Mouse (Mus musculus) neural tube, embryonic 14.5 days (tissue): ENCODE measurements around the gene Cd40lg. TPM values are rescaled to one million over a fixed set of nuclear protein-coding genes. Genes with fewer than 3 reads are reported as not detected.

Experiments
- ATAC-seq: fragments of 200-750 bp; cut with Nextera tagmentation; 2 replicates; pipeline ENCODE4 v1.8.0; 2017; ENCODE audit warnings: low read depth, mild to moderate bottlenecking, moderate TSS enrichment, moderate library complexity
- H3K27ac ChIP-seq: fragments of 300-500 bp; sonication (generic); 2 replicates; pipeline ENCODE4 v1.5.1; 2014; ENCODE audit warnings: low read depth, mild to moderate bottlenecking, control low read depth, low read length, moderate library complexity, mixed read lengths
- H3K27me3 ChIP-seq: fragments of 300-500 bp; sonication (generic); 2 replicates; pipeline ENCODE4 v1.6.1; 2014; ENCODE audit warnings: low read length; ENCODE audit not compliant: control insufficient read depth, insufficient read depth
- H3K36me3 ChIP-seq: fragments of 300-500 bp; sonication (generic); 2 replicates; pipeline ENCODE4 v1.6.1; 2014; ENCODE audit warnings: low read length, mixed read lengths; ENCODE audit not compliant: control insufficient read depth, insufficient read depth
- H3K4me1 ChIP-seq: fragments of 300-500 bp; sonication (generic); 2 replicates; pipeline ENCODE4 v1.6.1; 2014; ENCODE audit warnings: low read length; ENCODE audit not compliant: control insufficient read depth, insufficient read depth
- H3K4me2 ChIP-seq: fragments of 300-500 bp; sonication (generic); 2 replicates; pipeline ENCODE4 v1.6.1; 2014; ENCODE audit warnings: mild to moderate bottlenecking, low read depth, low read length, control low read depth
- H3K4me3 ChIP-seq: fragments of 300-500 bp; sonication (generic); 2 replicates; pipeline ENCODE4 v1.5.1; 2014; ENCODE audit warnings: low read depth, low read length, control low read depth, mixed read lengths
- H3K9ac ChIP-seq: fragments of 300-500 bp; sonication (generic); replicated peaks from 2 replicates; pipeline ENCODE4 v1.6.1; 2014; ENCODE audit warnings: low read depth, mild to moderate bottlenecking, control low read depth, low read length, mixed read lengths
- H3K9me3 ChIP-seq: fragments of 300-500 bp; sonication (generic); 2 replicates; pipeline ENCODE4 v1.6.1; 2016; ENCODE audit warnings: low read length; ENCODE audit not compliant: control insufficient read depth
- WGBS: fragments of 180-500 bp; shearing (Covaris S2); extraction: QIAGEN DNeasy Blood & Tissue Kit; methylation state at CpG from one replicate; pipeline ENCODE4 v1.1.7; 2014; 5-methylcytosine and 5-hydroxymethylcytosine counted together
- polyA plus RNA-seq: library from polyadenylated mRNA; unstranded; fragments of >200 nt; fragmentation: Nextera tagmentation; extraction: Ambion mirVana; gene quantifications from 2 replicates; pipeline ENCODE4 v1.2.1, GENCODE M21; 2014

Cd40lg gene
- polyA plus RNA-seq, result not detected in 2 replicates

- H3K27me3 ChIP-seq, result no peaks in the 10 kb centered on the region
- H3K4me3 ChIP-seq, result no peak within 1 kb of the TSS
- no peak within 1 kb of the TSS for H3K27ac ChIP-seq
- H3K9ac ChIP-seq, result no peak within 1 kb of the TSS
- H3K4me1 ChIP-seq, result no peaks in the 10 kb centered on the region
- H3K9me3 ChIP-seq, result no peaks in the 10 kb centered on the region
- H3K4me2 ChIP-seq, result no peak within 1 kb of the TSS
- no peaks in the 10 kb centered on the region for H3K36me3 ChIP-seq
- 90% methylated on average over 9 of the region's 9 CpGs for WGBS
- ATAC-seq, result no peak
Measured at GRCm38 (mm10) chrX:57211876-57212275, at the start of gene Cd40lg. Gene Cd40lg, plus strand, starts transcription at chrX:57212143.

DNA sequence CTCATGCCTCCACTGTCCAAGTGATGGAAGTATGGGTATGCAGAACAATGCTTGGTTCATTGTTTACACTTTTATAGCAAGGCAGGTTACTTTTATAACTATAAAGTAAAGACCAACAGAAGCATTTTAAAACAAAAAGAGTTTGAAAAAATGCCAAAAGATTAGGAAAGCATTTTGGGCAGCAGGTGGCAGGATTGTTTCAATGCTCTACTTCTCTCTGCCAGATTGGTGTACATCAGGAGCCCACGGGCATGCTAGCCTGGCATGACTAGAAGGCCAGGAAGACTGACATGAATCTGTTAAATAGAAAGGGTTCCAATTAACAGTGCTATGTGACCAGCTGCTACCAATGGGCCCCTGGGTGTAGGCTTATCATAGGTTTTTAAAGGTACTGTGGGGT is 45.4 kb upstream of the Cd40lg start:
- Histone ChIP-seq H3K27ac (no peak overlapping the region), H3K36me3 (no peaks in the 10 kb centered on the region), H3K4me1 (no peaks in the 10 kb centered on the region), H3K4me3 (no peak overlapping the region), H3K27me3 (no peaks in the 10 kb centered on the region), H3K9me3 (no peaks in the 10 kb centered on the region), H3K9ac (no peak overlapping the region), H3K4me2 (no peak overlapping the region)
- no peak for ATAC-seq
- 60% methylated on average over 1 of the region's 1 CpGs for WGBS

DNA sequence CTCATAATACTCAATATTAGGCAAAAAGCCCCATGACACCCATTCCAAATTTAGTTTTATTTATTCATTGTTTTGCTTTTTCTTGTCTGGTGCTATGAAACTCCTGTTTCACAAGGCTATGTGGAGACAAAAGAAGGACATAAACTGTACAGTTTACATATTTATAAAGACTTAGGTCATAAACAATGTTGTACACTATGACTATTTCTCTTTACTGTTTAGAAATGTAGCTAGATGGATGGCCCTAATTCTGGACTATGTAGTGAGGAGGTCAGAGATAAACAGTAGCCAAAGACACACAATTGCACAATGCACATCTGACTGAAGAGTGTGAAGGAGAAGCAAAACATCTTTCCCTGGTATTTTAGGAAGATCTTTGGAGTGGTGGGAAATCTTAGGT is 40.7 kb upstream of the Cd40lg start:
- Histone ChIP-seq H3K4me3 (no peak overlapping the region), H3K9me3 (no peaks in the 10 kb centered on the region), H3K27ac (no peak overlapping the region), H3K4me2 (no peak overlapping the region), H3K36me3 (no peaks in the 10 kb centered on the region), H3K4me1 (no peaks in the 10 kb centered on the region), H3K9ac (no peak overlapping the region), H3K27me3 (no peaks in the 10 kb centered on the region)
- ATAC-seq, result no peak

DNA sequence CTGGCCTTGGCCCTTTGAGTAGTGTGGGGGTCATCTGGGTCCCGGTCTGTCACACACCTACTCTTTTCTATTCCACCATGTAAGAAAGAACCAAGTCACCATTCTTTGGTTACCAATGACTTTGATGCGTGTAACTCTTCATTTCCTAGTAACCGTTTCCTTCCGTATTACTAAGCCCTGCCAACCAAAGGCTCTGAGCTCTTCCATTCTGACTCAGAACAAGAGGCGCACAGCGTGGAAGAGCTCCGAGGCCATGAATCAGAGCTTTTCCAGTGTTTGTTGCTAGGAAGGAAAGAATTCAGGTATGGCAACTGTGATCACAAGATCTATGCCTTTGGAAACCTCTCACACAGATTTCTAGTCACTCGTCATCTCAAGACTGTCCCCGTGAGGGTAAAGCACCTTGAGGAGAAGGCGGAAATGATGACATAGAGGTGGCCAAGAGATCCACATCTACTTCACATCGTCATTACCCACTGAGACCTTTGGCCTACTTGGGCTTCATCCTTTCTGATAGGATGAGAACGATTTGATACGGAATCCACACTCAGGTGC is 34.6 kb upstream of the Cd40lg start:
- Histone ChIP-seq H3K9me3 (no peaks in the 10 kb centered on the region), H3K36me3 (no peaks in the 10 kb centered on the region), H3K27ac (no peak overlapping the region), H3K9ac (no peak overlapping the region), H3K27me3 (no peaks in the 10 kb centered on the region), H3K4me1 (no peaks in the 10 kb centered on the region), H3K4me2 (no peak overlapping the region), H3K4me3 (no peak overlapping the region)
- ATAC-seq, result no peak
- WGBS, result 94% methylated on average over 13 of the region's 13 CpGs

DNA sequence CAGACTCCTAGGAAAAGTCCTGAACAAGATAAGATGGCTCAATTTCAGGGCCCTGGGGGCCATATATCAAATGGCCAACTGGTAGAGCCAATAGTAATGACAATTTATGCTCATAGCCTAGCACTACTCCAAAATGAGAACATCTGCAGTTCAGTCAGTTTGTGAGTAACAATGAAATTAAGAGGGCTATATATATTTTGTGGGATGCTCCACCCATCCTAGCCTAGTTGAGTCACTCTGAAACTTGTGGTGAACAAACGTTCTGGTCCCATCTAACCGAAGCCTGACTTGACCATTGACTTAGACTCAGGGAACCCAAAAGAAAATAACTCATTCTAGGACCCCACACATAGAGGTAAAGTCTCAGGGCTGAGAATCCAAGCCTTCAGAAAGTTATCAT is 29.5 kb upstream of the Cd40lg start:
- WGBS, result 82% methylated on average over 2 of the region's 2 CpGs
- Histone ChIP-seq H3K4me3 (no peak overlapping the region), H3K4me2 (no peak overlapping the region), H3K27me3 (no peaks in the 10 kb centered on the region), H3K9me3 (no peaks in the 10 kb centered on the region), H3K27ac (no peak overlapping the region), H3K9ac (no peak overlapping the region), H3K36me3 (no peaks in the 10 kb centered on the region), H3K4me1 (no peaks in the 10 kb centered on the region)
- no peak for ATAC-seq

GRCm38 (mm10) chrX:57183359-57183758 is 28.6 kb upstream of the Cd40lg start:
- H3K4me3 ChIP-seq, result no peak overlapping the region
- H3K27ac ChIP-seq, result no peak overlapping the region
- no peaks in the 10 kb centered on the region for H3K27me3 ChIP-seq
- no peaks in the 10 kb centered on the region for H3K36me3 ChIP-seq
- no peak for ATAC-seq
- WGBS, result 89% methylated on average over 3 of the region's 3 CpGs
- H3K4me2 ChIP-seq, result no peak overlapping the region
- H3K9ac ChIP-seq, result no peak overlapping the region
- no peaks in the 10 kb centered on the region for H3K4me1 ChIP-seq
- H3K9me3 ChIP-seq, result no peaks in the 10 kb centered on the region

GRCm38 (mm10) chrX:57187301-57187700 is 24.6 kb upstream of the Cd40lg start:
- Histone ChIP-seq H3K4me2 (no peak overlapping the region), H3K36me3 (no peaks in the 10 kb centered on the region), H3K9ac (no peak overlapping the region), H3K4me3 (no peak overlapping the region), H3K27ac (no peak overlapping the region), H3K27me3 (no peaks in the 10 kb centered on the region), H3K4me1 (no peaks in the 10 kb centered on the region), H3K9me3 (no peaks in the 10 kb centered on the region)
- WGBS, result 88% methylated on average over 8 of the region's 8 CpGs
- ATAC-seq, result no peak

DNA sequence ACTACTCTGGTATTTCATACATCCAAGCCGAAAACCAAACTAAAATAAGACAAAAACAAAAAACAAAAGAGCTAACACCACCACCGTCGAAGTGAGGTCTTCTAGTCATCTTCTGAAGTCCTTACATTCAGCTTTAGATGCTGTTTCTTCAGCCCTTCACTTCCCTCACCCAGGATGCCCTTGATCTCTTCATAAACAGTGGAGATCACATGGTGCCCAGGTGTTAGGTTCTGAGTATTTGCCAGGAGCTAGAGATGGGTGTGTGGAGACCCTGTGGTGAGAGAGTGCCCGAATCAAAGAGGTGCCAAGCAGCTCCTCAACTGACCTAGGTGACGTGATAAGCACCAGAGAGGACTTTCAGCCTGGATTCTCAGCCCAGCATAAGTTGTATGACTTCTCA is 22.6 kb upstream of the Cd40lg start:
- no peaks in the 10 kb centered on the region for H3K4me1 ChIP-seq
- WGBS, result 87% methylated on average over 5 of the region's 5 CpGs
- no peak overlapping the region for H3K4me2 ChIP-seq
- ATAC-seq, result no peak
- no peak overlapping the region for H3K27ac ChIP-seq
- no peaks in the 10 kb centered on the region for H3K27me3 ChIP-seq
- H3K4me3 ChIP-seq, result no peak overlapping the region
- no peaks in the 10 kb centered on the region for H3K36me3 ChIP-seq
- H3K9ac ChIP-seq, result no peak overlapping the region
- H3K9me3 ChIP-seq, result no peaks in the 10 kb centered on the region

GRCm38 (mm10) chrX:57196319-57196718 is 15.6 kb upstream of the Cd40lg start:
- no peak overlapping the region for H3K27ac ChIP-seq
- H3K4me2 ChIP-seq, result no peak overlapping the region
- no peak for ATAC-seq
- H3K4me3 ChIP-seq, result no peak overlapping the region
- no peaks in the 10 kb centered on the region for H3K4me1 ChIP-seq
- no peak overlapping the region for H3K9ac ChIP-seq
- WGBS, result 87% methylated on average over 9 of the region's 9 CpGs
- no peaks in the 10 kb centered on the region for H3K9me3 ChIP-seq
- no peaks in the 10 kb centered on the region for H3K36me3 ChIP-seq
- no peaks in the 10 kb centered on the region for H3K27me3 ChIP-seq

DNA sequence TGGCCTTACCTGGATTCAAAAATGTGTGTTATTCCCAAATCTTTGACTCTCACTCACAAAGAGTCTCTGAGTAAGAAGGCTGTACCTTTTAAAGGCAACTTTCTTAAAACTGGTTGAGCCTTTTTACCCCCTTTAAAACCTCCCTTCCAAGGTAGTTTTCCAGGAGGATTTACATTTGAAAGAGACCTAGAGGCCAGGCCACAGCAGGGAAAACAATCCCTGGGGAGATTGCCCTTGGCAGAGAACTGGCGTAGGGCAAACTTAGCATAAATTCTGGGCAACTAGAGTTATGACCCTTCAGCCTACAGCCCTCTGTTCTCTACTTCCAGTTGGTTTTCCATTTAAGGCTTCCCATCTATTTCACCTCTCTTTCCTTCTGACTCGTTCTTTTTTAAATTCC is 13.9 kb upstream of the Cd40lg start:
- H3K4me3 ChIP-seq, result no peak overlapping the region
- no peaks in the 10 kb centered on the region for H3K9me3 ChIP-seq
- WGBS, result 30% methylated on average over 2 of the region's 2 CpGs
- no peak overlapping the region for H3K9ac ChIP-seq
- H3K4me2 ChIP-seq, result no peak overlapping the region
- ATAC-seq, result no peak
- H3K36me3 ChIP-seq, result no peaks in the 10 kb centered on the region
- no peak overlapping the region for H3K27ac ChIP-seq
- no peaks in the 10 kb centered on the region for H3K4me1 ChIP-seq
- no peaks in the 10 kb centered on the region for H3K27me3 ChIP-seq
